Mouse (Mus musculus) thymus, adult 2 months (tissue): ENCODE data around the gene Dock1. TPM values are rescaled to one million over a fixed set of nuclear protein-coding genes. Genes with fewer than 3 reads are reported as not detected.

Source experiments
- DNase-seq: peaks from one replicate; pipeline ENCODE4 v3.0.0; 2021
- H3K27ac ChIP-seq: fragments of 200-500 bp; 2 replicates; pipeline ENCODE4 v1.5.1; 2012; ENCODE audit warnings: low read length, control low read depth; ENCODE audit not compliant: control insufficient read depth, insufficient read depth
- H3K27me3 ChIP-seq: fragments of 200-500 bp; 2 replicates; pipeline ENCODE4 v1.6.1; 2012; ENCODE audit warnings: mild to moderate bottlenecking, low read length, moderate library complexity, mixed read lengths; ENCODE audit not compliant: control insufficient read depth, insufficient read depth
- H3K36me3 ChIP-seq: fragments of 200-500 bp; 2 replicates; pipeline ENCODE4 v1.6.1; 2012; ENCODE audit warnings: mild to moderate bottlenecking, low read length, moderate library complexity; ENCODE audit not compliant: control insufficient read depth, insufficient read depth
- H3K4me1 ChIP-seq: fragments of 200-500 bp; replicated peaks from 2 replicates; pipeline ENCODE4 v1.6.1; 2012; ENCODE audit warnings: low read length; ENCODE audit not compliant: control insufficient read depth, insufficient read depth
- H3K4me3 ChIP-seq: fragments of 200-500 bp; 2 replicates; pipeline ENCODE4 v1.5.1; 2012; ENCODE audit warnings: mild to moderate bottlenecking, low read length, control low read depth, moderate library complexity; ENCODE audit not compliant: control insufficient read depth, insufficient read depth
- CTCF ChIP-seq: fragments of 200-500 bp; IDR thresholded peaks from 2 replicates; pipeline ENCODE4 v1.5.1; 2012; ENCODE audit warnings: mild to moderate bottlenecking, control low read depth, low read length, moderate library complexity, borderline replicate concordance; ENCODE audit not compliant: control insufficient read depth, poor library complexity, insufficient read depth; ENCODE audit errors: extremely low read depth
- POLR2A ChIP-seq: fragments of 200-500 bp; IDR thresholded peaks from 2 replicates; pipeline ENCODE4 v1.6.1; 2012; ENCODE audit warnings: mild to moderate bottlenecking, low read length, control low read depth, moderate library complexity; ENCODE audit not compliant: control insufficient read depth, poor library complexity, insufficient read depth; ENCODE audit errors: extremely low read depth
- WGBS: fragments of 180-500 bp; shearing (Covaris S2); methylation state at CpG from one replicate; pipeline ENCODE4 v1.1.7; 2018; 5-methylcytosine and 5-hydroxymethylcytosine counted together
- polyA plus RNA-seq: library from polyadenylated mRNA; depleted of rRNA; stranded (reverse); fragments of >200 nt; gene quantifications from 2 replicates; pipeline ENCODE4 v1.2.3, GENCODE M21; 2012

Dock1 gene
- polyA plus RNA-seq, 1 experiment: 3.2 TPM

DNA sequence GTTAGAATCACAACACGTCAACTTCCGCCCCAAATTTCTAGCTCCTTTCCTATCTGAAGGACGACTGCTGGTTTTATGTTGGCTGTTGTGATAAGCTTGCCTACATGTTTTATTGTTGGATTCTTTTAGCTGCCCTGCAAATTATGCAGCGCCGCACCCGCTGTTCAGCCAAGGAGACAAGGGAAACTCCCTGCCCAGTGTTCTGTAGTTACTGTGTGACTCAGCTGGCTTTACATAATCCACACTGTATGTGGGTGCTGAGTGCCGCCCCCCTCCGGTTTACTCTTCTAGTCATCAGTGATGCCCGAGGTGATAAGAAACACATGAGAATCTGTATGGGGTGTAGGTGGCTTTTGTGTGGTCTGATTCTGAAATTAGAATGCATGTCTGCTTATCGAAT lies 105.2 kb downstream of the Dock1 start:
- no peaks in the 10 kb centered on the region for H3K27me3 ChIP-seq
- no peaks in the 10 kb centered on the region for H3K4me1 ChIP-seq
- H3K36me3 ChIP-seq: no peaks in the 10 kb centered on the region
- WGBS: 92% methylated on average over 10 of the region's 10 CpGs
- no peak overlapping the region for H3K4me3 ChIP-seq
- TF ChIP-seq CTCF (no peak), POLR2A (no peak)
- no peak for DNase-seq
- no peak overlapping the region for H3K27ac ChIP-seq

DNA sequence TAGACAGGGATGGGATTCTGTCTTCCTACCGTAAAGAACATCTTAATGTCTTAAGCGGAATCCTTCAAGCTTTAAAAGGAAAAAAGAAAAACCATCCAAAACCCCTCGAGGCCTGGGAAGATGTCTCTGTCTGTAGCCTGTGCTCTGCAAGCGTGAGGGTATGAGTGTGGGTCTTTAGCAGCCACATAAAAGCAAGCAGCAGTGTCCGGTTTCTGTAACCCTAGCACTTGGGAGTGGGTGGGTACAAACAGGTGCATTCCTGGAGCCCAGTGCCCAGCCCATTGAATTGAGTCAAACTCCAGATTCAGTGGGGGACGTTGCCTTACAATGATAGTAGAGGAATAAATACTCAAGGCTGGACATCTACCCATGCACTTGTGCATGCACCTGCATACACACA lies 105.9 kb downstream of the Dock1 start:
- Histone ChIP-seq H3K4me3 (no peak overlapping the region), H3K27me3 (no peaks in the 10 kb centered on the region), H3K27ac (no peak overlapping the region), H3K4me1 (no peaks in the 10 kb centered on the region), H3K36me3 (no peaks in the 10 kb centered on the region)
- WGBS: 83% methylated on average over 6 of the region's 6 CpGs
- DNase-seq: no peak
- no peak for TF ChIP-seq POLR2A
- no peak for TF ChIP-seq CTCF

DNA sequence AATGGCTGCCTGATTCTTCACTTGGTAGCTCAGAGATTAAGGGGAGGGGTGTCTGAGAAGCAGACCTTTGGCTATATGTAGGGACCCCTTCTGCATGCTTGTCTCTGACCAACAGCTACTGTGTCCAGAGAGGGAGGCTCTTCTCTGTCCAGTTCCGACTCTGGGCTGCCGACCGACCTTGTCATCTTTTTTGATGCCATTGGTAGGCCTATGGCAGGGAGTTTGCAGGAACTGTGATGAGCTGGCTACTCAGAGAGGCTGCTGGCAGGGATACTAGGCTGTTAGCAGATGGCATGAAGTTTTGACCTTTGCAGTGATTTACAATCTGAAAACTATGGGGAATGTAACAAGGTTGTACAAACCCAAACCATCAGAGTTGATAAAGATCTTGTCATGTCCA lies 109.3 kb downstream of the Dock1 start:
- no peaks in the 10 kb centered on the region for H3K36me3 ChIP-seq
- no peak overlapping the region for H3K27ac ChIP-seq
- no peak for DNase-seq
- no peak for TF ChIP-seq POLR2A
- no peak for TF ChIP-seq CTCF
- H3K4me3 ChIP-seq: no peak overlapping the region
- H3K27me3 ChIP-seq: no peaks in the 10 kb centered on the region
- no peaks in the 10 kb centered on the region for H3K4me1 ChIP-seq
- WGBS: 96% methylated on average over 3 of the region's 3 CpGs

DNA sequence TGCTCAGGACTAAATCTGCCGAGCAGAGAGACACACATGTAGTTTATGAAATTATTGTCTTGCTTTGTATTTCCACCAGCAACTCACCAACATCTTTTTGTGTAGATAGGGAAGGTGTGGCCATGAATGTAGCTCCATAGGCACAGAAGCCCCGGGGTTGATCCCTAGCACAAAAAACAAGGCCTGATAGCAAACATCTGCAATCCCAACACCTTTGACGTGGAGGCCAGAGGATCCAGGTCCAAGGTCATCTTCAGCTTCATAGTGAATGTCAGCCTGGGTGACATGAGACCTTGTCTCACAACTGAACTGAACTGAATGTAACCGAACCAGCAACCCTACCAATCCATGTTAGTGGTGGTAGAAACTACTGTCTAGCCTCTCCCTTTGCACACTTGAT lies 116.7 kb downstream of the Dock1 start:
- Histone ChIP-seq H3K36me3 (no peaks in the 10 kb centered on the region), H3K4me1 (no peaks in the 10 kb centered on the region), H3K27me3 (no peaks in the 10 kb centered on the region), H3K4me3 (no peak overlapping the region), H3K27ac (no peak overlapping the region)
- 94% methylated on average over 4 of the region's 4 CpGs for WGBS
- no peak for DNase-seq
- no peak for TF ChIP-seq POLR2A
- no peak for TF ChIP-seq CTCF

DNA sequence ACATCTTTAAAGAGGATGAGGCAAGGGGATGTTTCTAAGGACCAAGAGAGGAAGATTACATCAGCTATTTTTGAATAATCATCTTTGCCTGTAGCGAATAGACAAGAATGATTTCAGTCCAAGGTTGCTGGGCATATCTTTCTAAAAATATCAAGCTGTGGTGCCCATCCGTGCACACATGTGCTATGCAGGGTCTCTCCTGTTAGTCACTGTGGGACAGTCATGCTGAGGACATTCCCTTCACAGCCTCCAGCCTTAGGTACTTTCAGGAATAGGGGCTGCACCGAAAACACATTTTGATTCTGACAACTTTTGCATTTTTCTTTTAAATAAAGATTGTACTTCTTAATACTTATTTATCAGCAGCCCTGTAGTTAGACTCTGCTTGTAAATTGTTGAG lies 124.4 kb downstream of the Dock1 start:
- Histone ChIP-seq H3K36me3 (no peaks in the 10 kb centered on the region), H3K4me3 (no peak overlapping the region), H3K27ac (no peak overlapping the region), H3K4me1 (no peaks in the 10 kb centered on the region), H3K27me3 (no peaks in the 10 kb centered on the region)
- TF ChIP-seq CTCF: no peak
- TF ChIP-seq POLR2A: no peak
- WGBS: 94% methylated on average over 3 of the region's 3 CpGs
- DNase-seq: no peak

DNA sequence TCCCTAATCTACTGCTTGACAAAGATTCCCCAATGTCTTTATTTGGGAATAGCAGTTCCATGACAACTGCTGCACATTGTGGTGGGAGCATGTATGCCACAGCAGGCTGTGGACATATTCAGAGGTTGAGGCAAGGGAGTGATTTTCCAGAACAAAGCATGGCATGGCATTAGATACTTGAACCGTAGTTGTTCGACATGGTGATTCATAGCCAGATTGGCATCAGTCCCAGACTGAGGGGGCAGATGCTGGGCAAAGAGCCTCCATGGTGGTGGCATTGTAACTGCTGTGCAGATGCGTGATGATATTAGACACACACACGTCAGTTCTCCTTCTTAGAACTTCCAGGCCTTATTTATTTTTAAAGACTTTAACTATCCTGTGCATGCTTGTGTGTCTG lies 129.6 kb downstream of the Dock1 start:
- Histone ChIP-seq H3K4me1 (no peaks in the 10 kb centered on the region), H3K27me3 (no peaks in the 10 kb centered on the region), H3K36me3 (no peaks in the 10 kb centered on the region), H3K4me3 (no peak overlapping the region), H3K27ac (no peak overlapping the region)
- no peak for DNase-seq
- TF ChIP-seq POLR2A: no peak
- WGBS: 91% methylated on average over 4 of the region's 4 CpGs

DNA sequence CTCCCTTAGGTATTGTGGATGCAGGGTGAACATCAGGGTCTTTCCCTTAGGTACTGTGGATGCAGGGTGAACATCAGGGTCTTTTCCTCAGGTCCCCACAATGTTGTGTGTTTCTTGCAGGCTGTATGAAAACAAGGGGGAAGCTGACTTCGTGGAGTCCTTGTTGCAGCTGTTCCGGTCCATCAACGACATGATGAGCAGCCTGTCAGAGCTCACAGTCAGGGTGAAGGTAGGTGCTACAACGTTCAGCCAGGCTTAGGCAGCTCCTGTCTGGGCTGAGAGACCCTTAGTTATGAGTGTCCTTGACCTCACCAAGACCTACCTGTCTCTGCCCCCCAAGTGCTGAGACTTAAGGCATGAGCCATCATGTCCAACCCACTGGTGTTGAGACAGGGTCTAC lies 134.0 kb downstream of the Dock1 start:
- Histone ChIP-seq H3K27me3 (no peaks in the 10 kb centered on the region), H3K4me3 (no peak overlapping the region), H3K36me3 (no peaks in the 10 kb centered on the region), H3K4me1 (no peaks in the 10 kb centered on the region), H3K27ac (no peak overlapping the region)
- TF ChIP-seq POLR2A: no peak
- no peak for TF ChIP-seq CTCF
- no peak for DNase-seq
- 90% methylated on average over 4 of the region's 4 CpGs for WGBS

DNA sequence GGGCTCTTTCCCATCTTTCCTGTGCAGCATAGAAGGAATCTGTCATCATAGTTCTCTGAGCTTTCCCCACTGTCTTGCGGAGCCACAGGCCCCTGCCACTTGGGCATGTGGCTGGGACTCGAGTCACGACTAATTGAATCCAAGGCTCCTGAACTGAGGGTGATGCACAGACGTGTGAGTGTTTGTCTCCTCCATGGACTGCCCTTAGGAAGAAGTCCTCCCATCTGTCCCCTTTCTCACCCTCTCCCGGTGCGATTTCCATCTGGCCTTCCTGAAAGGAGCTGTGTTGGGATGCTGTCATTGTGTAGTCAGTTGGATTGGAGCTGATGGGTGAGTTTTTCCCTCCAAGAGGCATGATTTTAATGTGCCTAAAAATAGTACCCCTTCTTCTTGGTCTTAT lies 136.3 kb downstream of the Dock1 start:
- no peak for DNase-seq
- no peaks in the 10 kb centered on the region for H3K4me1 ChIP-seq

More for the DNA sequence above, 136.3 kb downstream of the Dock1 start:
- Histone ChIP-seq H3K27ac (no peak overlapping the region), H3K36me3 (no peaks in the 10 kb centered on the region), H3K4me3 (no peak overlapping the region), H3K27me3 (no peaks in the 10 kb centered on the region)
- WGBS: 94% methylated on average over 6 of the region's 6 CpGs
- TF ChIP-seq CTCF (no peak), POLR2A (no peak)
